Mouse (Mus musculus) hindbrain, embryonic 16.5 days (tissue): Measurements from ENCODE around the gene Cmtm4. TPM values are rescaled to one million over a fixed set of nuclear protein-coding genes. Genes with fewer than 3 reads are reported as not detected.

ENCODE experiments used
- ATAC-seq: fragments of 200-750 bp; cut with Nextera tagmentation; 2 replicates; pipeline ENCODE4 v1.8.0; 2017; ENCODE audit warnings: moderate TSS enrichment, moderate library complexity
- H3K27ac ChIP-seq: fragments of 300-500 bp; sonication (generic); 2 replicates; pipeline ENCODE4 v1.5.1; 2014; ENCODE audit warnings: low read depth, mild to moderate bottlenecking, control low read depth, low read length, moderate library complexity
- H3K27me3 ChIP-seq: fragments of 300-500 bp; sonication (generic); replicated peaks from 2 replicates; pipeline ENCODE4 v1.6.1; 2014; ENCODE audit warnings: low read length; ENCODE audit not compliant: control insufficient read depth, insufficient read depth
- H3K36me3 ChIP-seq: fragments of 300-500 bp; sonication (generic); 2 replicates; pipeline ENCODE4 v1.6.1; 2014; ENCODE audit warnings: mild to moderate bottlenecking, low read length, moderate library complexity, mixed read lengths; ENCODE audit not compliant: control insufficient read depth, insufficient read depth
- H3K4me1 ChIP-seq: fragments of 300-500 bp; sonication (generic); 2 replicates; pipeline ENCODE4 v1.6.1; 2014; ENCODE audit warnings: low read depth, low read length; ENCODE audit not compliant: control insufficient read depth, insufficient read depth
- H3K4me2 ChIP-seq: fragments of 300-500 bp; sonication (generic); 2 replicates; pipeline ENCODE4 v1.6.1; 2014; ENCODE audit warnings: mild to moderate bottlenecking, low read length, control low read depth, moderate library complexity
- H3K4me3 ChIP-seq: fragments of 300-500 bp; sonication (generic); 2 replicates; pipeline ENCODE4 v1.5.1; 2014; ENCODE audit warnings: mild to moderate bottlenecking, low read length, control low read depth, moderate library complexity
- H3K9ac ChIP-seq: fragments of 300-500 bp; sonication (generic); 2 replicates; pipeline ENCODE4 v1.6.1; 2014; ENCODE audit warnings: low read depth, mild to moderate bottlenecking, control low read depth, low read length, moderate library complexity
- H3K9me3 ChIP-seq: fragments of 300-500 bp; sonication (generic); 2 replicates; pipeline ENCODE4 v1.6.1; 2014; ENCODE audit warnings: mild to moderate bottlenecking, low read length, moderate library complexity; ENCODE audit not compliant: control insufficient read depth
- WGBS: fragments of 180-500 bp; shearing (Covaris S2); extraction: QIAGEN DNeasy Blood & Tissue Kit; methylation state at CpG from one replicate; pipeline ENCODE4 v1.1.7; 2014; 5-methylcytosine and 5-hydroxymethylcytosine counted together
- polyA plus RNA-seq: library from polyadenylated mRNA; unstranded; fragments of >200 nt; fragmentation: Nextera tagmentation; extraction: Ambion mirVana; gene quantifications from 2 replicates; pipeline ENCODE4 v1.2.1, GENCODE M21; 2015

Gene Cmtm4
- polyA plus RNA-seq, 1 experiment from 2014 or later = 3.0 TPM

DNA sequence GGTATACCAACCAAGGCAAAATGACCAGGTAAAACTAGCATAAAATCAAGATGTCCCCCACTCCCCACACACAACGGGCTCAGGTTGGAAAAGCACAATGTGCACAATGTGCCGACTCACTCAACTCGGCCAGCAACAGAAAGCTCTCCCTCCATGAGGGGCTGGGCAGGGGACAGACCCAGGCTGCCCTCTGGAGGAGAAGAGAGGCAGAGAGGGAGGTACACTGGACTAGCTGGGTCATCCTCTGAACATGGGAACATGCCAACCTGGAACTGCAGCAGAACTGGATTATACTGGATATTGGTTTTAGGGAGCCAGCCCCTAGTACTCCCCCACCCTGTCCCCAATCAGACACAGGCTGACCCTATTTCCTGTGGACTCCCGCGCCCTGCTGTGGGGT is 42.4 kb downstream of the Cmtm4 start:
- Histone ChIP-seq H3K27ac (no peak overlapping the region), H3K4me2 (no peak overlapping the region), H3K4me3 (no peak overlapping the region), H3K4me1 (no peaks in the 10 kb centered on the region), H3K9ac (no peak overlapping the region), H3K9me3 (no peaks in the 10 kb centered on the region), H3K27me3 (no peaks in the 10 kb centered on the region), H3K36me3 (peaks cover 16% of the 10 kb centered on the region)
- peak; percentile 75 for ATAC-seq
- 50% methylated on average over 5 of the region's 5 CpGs for WGBS

DNA sequence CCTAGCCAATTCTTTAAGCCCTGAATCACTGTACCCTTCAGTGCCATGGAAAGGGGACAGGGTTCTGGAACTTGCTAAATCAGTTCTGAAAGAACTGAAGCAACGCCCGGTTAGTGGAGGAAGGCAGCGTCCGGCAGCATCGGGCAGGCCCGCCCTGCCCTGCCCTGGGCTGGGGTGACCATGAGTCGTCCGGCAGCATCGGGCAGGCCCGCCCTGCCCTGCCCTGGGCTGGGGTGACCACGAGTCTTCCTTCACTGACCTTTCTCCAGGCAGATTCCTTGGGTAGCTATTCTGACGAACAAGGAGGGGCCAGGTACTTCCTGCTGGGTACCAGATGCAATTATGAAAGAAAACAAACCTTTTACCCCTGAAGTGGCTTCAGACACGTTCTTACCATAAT is 45.6 kb downstream of the Cmtm4 start:
- H3K4me2 ChIP-seq = no peak overlapping the region
- H3K27me3 ChIP-seq = no peaks in the 10 kb centered on the region
- no peak for ATAC-seq
- H3K4me1 ChIP-seq = no peaks in the 10 kb centered on the region
- H3K9ac ChIP-seq = no peak overlapping the region
- no peaks in the 10 kb centered on the region for H3K9me3 ChIP-seq
- no peak overlapping the region for H3K27ac ChIP-seq
- WGBS = 88% methylated on average over 13 of the region's 13 CpGs
- H3K4me3 ChIP-seq = no peak overlapping the region
- H3K36me3 ChIP-seq = peaks cover 15% of the 10 kb centered on the region

DNA sequence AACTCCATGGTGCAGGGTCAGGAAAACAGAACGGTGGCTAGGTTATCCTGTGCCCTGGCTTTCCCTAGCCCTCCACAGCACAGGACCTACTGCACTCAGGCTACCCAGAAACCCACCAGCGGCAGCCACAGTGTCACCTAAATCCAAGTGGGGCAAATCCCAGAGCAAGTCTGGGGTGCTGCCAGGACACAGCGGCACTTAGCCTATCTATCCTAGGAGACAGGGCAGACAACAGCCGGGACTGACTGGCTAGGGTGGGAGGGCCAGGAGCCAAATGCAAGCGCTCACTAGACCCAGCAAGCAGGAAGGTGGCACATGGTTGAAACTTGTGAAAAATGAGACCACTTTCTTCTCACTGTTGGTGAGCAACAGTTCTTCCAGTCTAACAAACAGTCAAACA is 46.6 kb downstream of the Cmtm4 start:
- peaks cover 5% of the 10 kb centered on the region; the same call in 1 of the 2 replicates for H3K36me3 ChIP-seq
- H3K4me3 ChIP-seq = no peak overlapping the region
- 86% methylated on average over 5 of the region's 5 CpGs for WGBS
- no peaks in the 10 kb centered on the region for H3K4me1 ChIP-seq
- no peak overlapping the region for H3K27ac ChIP-seq
- no peaks in the 10 kb centered on the region for H3K27me3 ChIP-seq
- H3K9ac ChIP-seq = no peak overlapping the region
- peak; percentile 27; the same call in 1 of the 2 replicates for ATAC-seq
- no peak overlapping the region for H3K4me2 ChIP-seq
- no peaks in the 10 kb centered on the region for H3K9me3 ChIP-seq

DNA sequence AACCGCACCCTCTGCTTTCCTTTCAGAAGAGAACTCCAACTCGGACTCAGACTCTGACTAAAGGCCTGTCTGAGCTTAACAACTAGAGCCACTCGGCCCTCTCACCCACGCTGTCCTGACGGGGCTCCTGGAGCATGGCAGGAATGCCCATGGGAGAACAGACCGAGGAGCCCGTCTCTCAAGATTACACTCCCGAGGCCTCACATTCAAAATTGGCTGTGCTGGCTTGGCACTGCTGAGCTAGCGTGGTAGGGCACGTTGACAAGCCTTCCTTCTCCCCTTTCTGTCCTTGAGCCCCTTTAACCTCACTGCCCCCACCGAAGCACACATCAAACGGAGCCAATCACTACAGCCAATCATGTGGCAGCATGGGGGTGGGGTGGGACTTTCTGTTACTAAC is 48.9 kb downstream of the Cmtm4 start:
- H3K27me3 ChIP-seq = no peaks in the 10 kb centered on the region
- H3K27ac ChIP-seq = no peak overlapping the region
- ATAC-seq = no peak
- H3K4me2 ChIP-seq = no peak overlapping the region
- 55% methylated on average over 12 of the region's 12 CpGs for WGBS
- no peaks in the 10 kb centered on the region for H3K4me1 ChIP-seq
- no peaks in the 10 kb centered on the region for H3K9me3 ChIP-seq
- no peak overlapping the region for H3K9ac ChIP-seq
- no peak overlapping the region for H3K4me3 ChIP-seq
- peaks cover 2% of the 10 kb centered on the region; the same call in 1 of the 2 replicates for H3K36me3 ChIP-seq

DNA sequence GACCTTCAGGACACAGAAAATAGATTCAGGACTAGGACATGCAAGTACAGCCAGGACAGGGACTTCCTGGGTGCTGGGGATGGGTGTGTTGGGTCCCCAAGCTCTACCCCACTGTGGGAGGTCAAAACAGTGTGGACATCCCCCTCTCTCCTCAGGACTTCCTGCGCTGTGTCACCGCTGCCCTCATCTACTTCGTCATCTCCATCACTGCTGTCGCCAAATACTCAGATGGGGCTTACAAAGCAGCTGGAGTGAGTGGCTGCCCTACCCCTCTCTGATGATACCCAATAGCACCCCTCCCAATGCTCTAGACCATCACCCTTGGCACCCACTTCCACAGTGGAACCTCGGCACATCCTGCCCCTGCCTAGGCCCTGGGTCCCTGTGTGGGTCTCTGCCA is 51.0 kb downstream of the Cmtm4 start:
- no peaks in the 10 kb centered on the region for H3K27me3 ChIP-seq
- H3K4me3 ChIP-seq = no peak overlapping the region
- peaks cover 3% of the 10 kb centered on the region; the same call in 1 of the 2 replicates for H3K4me1 ChIP-seq
- ATAC-seq = no peak
- H3K9me3 ChIP-seq = no peaks in the 10 kb centered on the region
- no peak overlapping the region for H3K4me2 ChIP-seq
- no peak overlapping the region for H3K9ac ChIP-seq
- 94% methylated on average over 5 of the region's 5 CpGs for WGBS
- peaks cover 2% of the 10 kb centered on the region; the same call in 1 of the 2 replicates for H3K36me3 ChIP-seq
- H3K27ac ChIP-seq = no peak overlapping the region

DNA sequence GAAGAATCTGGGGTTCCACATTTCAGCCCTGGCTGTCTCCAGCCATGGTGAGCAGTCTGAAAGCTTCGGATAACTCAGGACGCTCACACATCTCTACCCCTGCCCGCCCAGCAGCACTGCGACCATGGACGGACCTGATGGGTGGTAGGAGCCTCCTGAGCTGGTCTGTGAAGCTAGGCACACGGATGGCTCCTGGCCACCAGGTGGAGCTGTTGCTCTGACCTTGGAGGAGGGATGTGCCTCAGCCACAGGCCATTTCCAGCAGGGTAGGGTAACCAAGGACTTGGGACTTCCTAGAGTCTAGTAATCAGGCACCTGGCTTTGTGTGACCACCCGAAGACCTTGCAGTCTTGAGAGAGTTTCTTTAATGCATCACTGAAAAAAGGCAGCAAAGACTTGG is 51.6 kb downstream of the Cmtm4 start:
- H3K27ac ChIP-seq = no peak overlapping the region
- no peak overlapping the region for H3K4me3 ChIP-seq
- peaks cover 2% of the 10 kb centered on the region; the same call in 1 of the 2 replicates for H3K36me3 ChIP-seq
- WGBS = 9% methylated on average over 7 of the region's 7 CpGs
- no peak overlapping the region for H3K9ac ChIP-seq
- no peak overlapping the region for H3K4me2 ChIP-seq
- peak; percentile 48 for ATAC-seq
- peaks cover 5% of the 10 kb centered on the region; the same call in 1 of the 2 replicates for H3K4me1 ChIP-seq
- H3K9me3 ChIP-seq = no peaks in the 10 kb centered on the region
- H3K27me3 ChIP-seq = no peaks in the 10 kb centered on the region

DNA sequence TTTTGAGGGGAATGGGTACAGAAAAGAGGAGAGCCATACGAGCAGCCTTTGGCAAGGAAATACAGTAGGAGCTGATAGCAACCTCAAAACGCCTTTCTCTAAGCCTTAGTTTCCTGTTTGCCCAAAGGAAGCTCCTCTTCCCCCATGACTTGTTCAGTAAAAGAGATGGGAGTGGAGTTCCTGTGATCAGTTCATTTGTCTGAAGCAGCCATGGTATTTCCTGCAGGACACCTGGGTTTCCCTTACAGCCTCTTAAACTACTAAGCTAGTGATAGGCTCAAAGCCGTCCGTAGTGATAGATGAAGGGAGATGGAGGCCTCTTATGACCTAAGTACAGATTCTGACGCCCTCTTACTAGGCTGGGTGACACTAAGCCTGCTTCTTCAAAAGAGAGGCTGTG is 53.2 kb downstream of the Cmtm4 start:
- WGBS = 83% methylated on average over 5 of the region's 5 CpGs
- no peak overlapping the region for H3K4me2 ChIP-seq
- H3K36me3 ChIP-seq = no peaks in the 10 kb centered on the region
- no peak overlapping the region for H3K27ac ChIP-seq
- no peaks in the 10 kb centered on the region; the same call in 1 of the 2 replicates for H3K9me3 ChIP-seq
- no peak for ATAC-seq
- no peak overlapping the region for H3K4me3 ChIP-seq
- H3K27me3 ChIP-seq = no peaks in the 10 kb centered on the region
- peaks cover 5% of the 10 kb centered on the region; the same call in 1 of the 2 replicates for H3K4me1 ChIP-seq
- H3K9ac ChIP-seq = no peak overlapping the region

DNA sequence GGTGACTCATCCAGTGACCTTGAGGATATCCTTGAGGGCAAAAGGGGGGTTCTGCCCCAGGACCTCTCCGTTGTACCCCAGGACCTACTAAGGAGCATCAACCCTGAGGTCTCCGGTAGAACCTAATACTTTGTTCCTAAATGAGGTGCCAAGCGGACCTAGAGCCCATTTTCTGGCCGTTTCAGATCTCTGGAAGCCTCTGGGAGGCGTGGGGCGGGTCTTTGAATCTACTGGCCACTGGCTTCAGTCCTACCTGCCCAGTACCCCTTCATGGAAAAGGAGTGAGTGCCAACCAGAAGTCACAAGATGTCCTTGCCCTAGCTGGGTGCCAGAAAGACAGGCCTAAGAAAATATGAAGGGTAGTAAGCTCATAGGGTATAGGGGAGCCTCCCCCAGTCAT is 53.9 kb downstream of the Cmtm4 start:
- Histone ChIP-seq H3K4me2 (peak overlapping the region; percentile 85), H3K27me3 (no peaks in the 10 kb centered on the region), H3K9ac (no peak overlapping the region), H3K36me3 (no peaks in the 10 kb centered on the region), H3K4me3 (peak overlapping the region; percentile 61; the same call in 1 of the 2 replicates), H3K9me3 (no peaks in the 10 kb centered on the region; the same call in 1 of the 2 replicates), H3K4me1 (peaks cover 5% of the 10 kb centered on the region; the same call in 1 of the 2 replicates), H3K27ac (no peak overlapping the region)
- WGBS = 51% methylated on average over 6 of the region's 6 CpGs
- no peak for ATAC-seq

DNA sequence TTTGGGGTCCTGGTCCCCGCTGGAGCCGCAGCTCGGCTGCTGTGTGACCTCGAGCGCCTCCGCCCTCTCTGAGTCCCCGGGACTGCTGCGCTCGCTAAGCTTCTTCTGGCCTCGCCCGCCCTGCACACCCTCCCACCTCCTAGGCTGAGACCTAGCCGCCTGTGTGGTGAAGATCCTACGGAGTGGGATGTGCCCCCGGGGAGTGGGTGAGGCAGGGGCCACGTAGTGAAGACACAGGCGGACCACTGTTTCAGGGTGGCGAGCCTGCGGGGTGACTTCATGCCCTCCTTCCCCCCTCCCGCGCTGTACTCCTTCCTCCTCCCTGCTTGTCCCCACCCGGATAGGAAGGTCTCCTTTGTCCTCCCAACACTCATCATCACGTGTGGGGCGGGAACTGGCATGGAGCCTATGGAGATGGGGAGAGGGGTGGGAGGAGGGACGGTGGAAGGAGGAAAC is 54.5 kb downstream of the Cmtm4 start:
- Histone ChIP-seq H3K27me3 (no peaks in the 10 kb centered on the region), H3K4me3 (peak overlapping the region; percentile 61), H3K9me3 (no peaks in the 10 kb centered on the region; the same call in 1 of the 2 replicates), H3K4me2 (peak overlapping the region; percentile 85), H3K9ac (peak overlapping the region; percentile 85), H3K36me3 (no peaks in the 10 kb centered on the region), H3K27ac (peak overlapping the region; percentile 83), H3K4me1 (peaks cover 5% of the 10 kb centered on the region; the same call in 1 of the 2 replicates)
- ATAC-seq = peak; percentile 59
- WGBS = 0% methylated on average over 24 of the region's 24 CpGs
